Mouse (Mus musculus): ENCODE data around the gene 1700001P01Rik. TPM values are rescaled to one million over a fixed set of nuclear protein-coding genes. Genes with fewer than 3 reads are reported as not detected.

Gene 1700001P01Rik
- polyA plus RNA-seq, 1 experiment from 2014 or later, result 0.83 TPM

DNA sequence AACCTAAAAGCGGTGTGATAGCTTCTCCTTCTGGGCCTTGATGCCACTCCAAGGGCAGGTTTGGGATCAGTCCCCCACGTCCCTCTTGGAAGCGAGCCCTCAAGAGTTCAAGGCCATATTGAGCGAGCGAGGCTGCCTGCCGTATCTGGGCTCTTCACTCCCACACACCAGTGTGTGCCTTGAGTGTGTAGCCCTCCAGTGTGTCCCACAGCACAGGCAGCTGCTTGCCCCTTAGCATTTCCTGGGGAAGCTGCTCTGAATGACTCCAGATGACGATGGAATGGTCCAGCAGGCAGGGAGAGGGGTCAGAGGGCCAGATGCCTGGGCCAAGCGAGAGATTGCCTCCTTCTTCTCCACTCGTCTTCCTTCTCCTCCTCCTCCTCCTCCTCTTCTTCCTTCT is 41.2 kb upstream of the 1700001P01Rik start:
- Histone ChIP-seq H3K9me3 (no peaks in the 10 kb centered on the region), H3K27me3 (no peaks in the 10 kb centered on the region), H3K27ac (peak overlapping the region; percentile 0; the same call in 1 of the 2 replicates), H3K36me3 (peaks cover 95% of the 10 kb centered on the region), H3K4me1 (peaks cover 63% of the 10 kb centered on the region), H3K9ac (no peak overlapping the region; the same call in 1 of the 2 replicates), H3K4me3 (no peak overlapping the region), H3K4me2 (replicated peaks) (no peak overlapping the region)
- no peak for ATAC-seq (ENCODE audit: low FRiP score, low read depth)
- 43% methylated on average over 9 of the region's 9 CpGs for WGBS

DNA sequence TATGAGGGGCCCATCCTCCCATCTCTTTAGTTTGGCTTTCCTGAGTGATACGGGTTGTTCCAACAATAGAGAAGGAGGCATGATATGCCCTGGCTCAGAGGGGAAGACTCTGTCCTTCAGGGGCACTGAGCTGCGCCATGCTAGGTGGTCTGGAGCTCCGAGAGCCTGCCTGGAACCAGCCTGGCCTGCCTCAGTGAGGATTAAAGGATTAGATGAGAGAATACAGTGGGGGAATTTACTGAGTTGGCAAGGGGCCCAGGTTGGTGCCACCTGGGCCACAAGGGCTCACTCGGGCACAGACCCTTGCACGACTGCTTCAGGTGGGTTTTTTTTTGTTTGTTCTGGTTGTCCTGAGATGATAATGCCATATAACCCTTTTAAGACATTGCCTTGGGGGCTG is 40.5 kb upstream of the 1700001P01Rik start:
- H3K4me2 ChIP-seq (replicated peaks), result no peak overlapping the region
- 55% methylated on average over 5 of the region's 5 CpGs for WGBS
- H3K9me3 ChIP-seq, result no peaks in the 10 kb centered on the region
- no peak overlapping the region for H3K4me3 ChIP-seq
- no peaks in the 10 kb centered on the region for H3K27me3 ChIP-seq
- peaks cover 93% of the 10 kb centered on the region for H3K36me3 ChIP-seq
- no peak for ATAC-seq (ENCODE audit: low FRiP score, low read depth)
- peaks cover 70% of the 10 kb centered on the region for H3K4me1 ChIP-seq
- no peak overlapping the region; the same call in 1 of the 2 replicates for H3K9ac ChIP-seq
- 0 out of 2 replicates have a peak overlapping the region, but pooled peaks have one; percentile 0 for H3K27ac ChIP-seq

DNA sequence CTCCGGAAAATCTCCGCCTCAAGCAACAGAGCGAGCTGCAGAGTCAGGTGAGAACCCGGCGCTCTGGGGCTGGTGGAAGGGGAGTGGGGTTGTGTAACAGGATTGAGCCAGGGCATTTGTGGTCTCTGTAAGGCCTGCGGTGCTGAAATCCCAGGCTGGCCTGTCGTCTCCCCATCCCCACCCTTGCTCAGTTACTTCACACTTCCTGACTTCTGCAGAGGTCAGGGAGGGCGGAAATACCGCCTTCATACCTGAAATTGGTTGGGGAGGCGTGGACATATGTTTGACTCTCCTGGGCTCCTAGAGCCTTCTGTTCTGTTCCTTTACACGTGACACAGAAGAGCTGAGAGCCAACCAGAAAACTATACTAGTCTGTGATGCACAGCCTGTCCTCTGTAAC is 40.0 kb upstream of the 1700001P01Rik start:
- peaks cover 89% of the 10 kb centered on the region for H3K36me3 ChIP-seq
- WGBS, result 70% methylated on average over 11 of the region's 11 CpGs
- H3K9ac ChIP-seq, result 0 out of 2 replicates have a peak overlapping the region, but pooled peaks have one; percentile 31
- no peaks in the 10 kb centered on the region for H3K27me3 ChIP-seq
- no peak overlapping the region for H3K4me2 ChIP-seq (replicated peaks)
- no peak overlapping the region for H3K27ac ChIP-seq
- no peak overlapping the region for H3K4me3 ChIP-seq
- H3K4me1 ChIP-seq, result peaks cover 74% of the 10 kb centered on the region
- no peak for ATAC-seq (ENCODE audit: low FRiP score, low read depth)
- no peaks in the 10 kb centered on the region for H3K9me3 ChIP-seq

DNA sequence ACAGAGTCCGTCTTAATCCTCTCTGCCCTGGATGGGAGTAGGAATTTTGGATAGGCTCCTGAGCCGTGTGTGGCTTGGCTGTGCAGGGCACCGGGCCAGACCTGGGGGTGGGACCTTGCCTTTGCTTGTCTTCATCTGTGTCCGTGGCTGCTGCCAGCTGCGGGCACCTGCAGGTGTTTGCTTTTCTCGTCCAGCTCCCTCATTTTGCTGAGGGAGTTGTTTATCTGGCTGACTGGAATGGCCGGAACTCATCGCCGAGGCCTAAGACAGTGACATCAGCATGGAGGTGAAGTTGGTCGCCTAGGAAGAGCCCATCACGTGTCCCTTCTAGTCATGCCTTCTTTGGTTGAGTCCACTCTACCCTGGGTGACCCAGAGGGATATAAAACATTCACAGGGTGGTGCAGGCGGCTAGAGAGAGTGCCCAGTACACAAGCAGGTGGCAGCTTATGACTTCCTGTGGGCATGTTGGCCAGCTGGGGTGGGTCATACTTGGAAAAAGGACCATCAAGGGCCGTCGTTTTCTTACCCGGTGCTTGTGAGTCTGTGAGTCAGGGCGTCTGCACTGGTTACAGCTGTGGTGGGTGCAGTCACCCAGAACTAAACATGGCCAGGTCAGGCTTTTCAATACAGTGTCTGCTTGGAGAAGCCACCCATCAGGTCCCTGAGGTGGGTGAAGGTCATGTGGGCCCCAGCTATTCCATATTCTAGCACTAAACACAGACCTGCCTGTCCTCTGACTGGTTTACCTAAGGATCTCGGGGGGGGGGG is 38.2 kb upstream of the 1700001P01Rik start:
- H3K36me3 ChIP-seq, result peaks cover 81% of the 10 kb centered on the region
- H3K4me2 ChIP-seq (replicated peaks), result no peak overlapping the region
- H3K27me3 ChIP-seq, result no peaks in the 10 kb centered on the region
- H3K27ac ChIP-seq, result no peak overlapping the region
- no peak overlapping the region for H3K9ac ChIP-seq
- ATAC-seq (ENCODE audit: low FRiP score, low read depth), result no peak
- H3K4me1 ChIP-seq, result peaks cover 80% of the 10 kb centered on the region
- WGBS, result 86% methylated on average over 17 of the region's 17 CpGs
- no peaks in the 10 kb centered on the region for H3K9me3 ChIP-seq
- no peak overlapping the region for H3K4me3 ChIP-seq

DNA sequence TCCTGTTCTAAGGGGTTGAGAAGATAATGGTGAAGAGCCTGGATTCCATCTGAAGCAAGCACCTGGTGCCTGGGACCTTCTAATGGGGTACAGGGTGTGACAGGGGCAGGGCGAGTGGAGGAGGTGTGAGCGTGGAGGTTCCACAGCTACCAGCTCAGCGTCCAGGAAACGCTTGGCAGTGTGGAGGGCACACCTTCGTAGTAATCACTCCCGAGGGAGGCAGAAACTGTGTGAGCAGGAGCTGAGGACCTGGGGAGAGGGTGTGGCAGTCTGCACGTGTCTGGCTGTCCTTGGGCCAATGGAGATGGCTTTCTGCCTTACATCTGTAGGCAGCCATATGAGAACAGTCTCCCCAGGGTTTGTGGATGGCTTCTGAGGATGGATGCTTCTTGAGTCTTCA is 37.4 kb upstream of the 1700001P01Rik start:
- no peak overlapping the region for H3K9ac ChIP-seq
- no peak for ATAC-seq (ENCODE audit: low FRiP score, low read depth)
- no peaks in the 10 kb centered on the region for H3K9me3 ChIP-seq
- H3K27me3 ChIP-seq, result no peaks in the 10 kb centered on the region
- no peak overlapping the region for H3K4me2 ChIP-seq (replicated peaks)
- WGBS, result 54% methylated on average over 7 of the region's 7 CpGs
- peaks cover 80% of the 10 kb centered on the region for H3K4me1 ChIP-seq
- H3K36me3 ChIP-seq, result peaks cover 81% of the 10 kb centered on the region
- H3K4me3 ChIP-seq, result no peak overlapping the region
- no peak overlapping the region for H3K27ac ChIP-seq

DNA sequence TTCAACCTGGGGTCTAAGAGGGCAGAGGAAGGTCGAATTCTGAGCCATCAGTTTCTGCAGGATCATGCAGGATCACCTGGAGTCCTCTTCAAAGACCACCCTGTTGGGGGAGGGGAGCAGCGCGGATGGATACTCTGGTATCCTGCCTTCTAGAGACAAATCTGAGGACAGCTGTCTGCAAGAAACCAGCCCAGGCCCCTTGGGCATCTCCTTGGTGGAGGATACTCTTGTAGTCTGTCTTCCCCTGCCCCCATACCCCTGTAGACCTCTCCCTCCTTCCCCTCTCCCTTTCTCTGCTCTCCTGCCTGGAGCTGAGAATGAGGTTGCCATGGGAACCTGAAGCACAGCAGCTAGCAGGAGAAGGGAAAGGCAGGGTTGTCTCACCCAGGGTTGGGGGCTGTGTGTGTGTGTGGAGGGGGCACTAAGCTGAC is 36.8 kb upstream of the 1700001P01Rik start:
- Histone ChIP-seq H3K36me3 (peaks cover 80% of the 10 kb centered on the region), H3K27ac (no peak overlapping the region)
- WGBS, result 48% methylated on average over 3 of the region's 3 CpGs

DNA sequence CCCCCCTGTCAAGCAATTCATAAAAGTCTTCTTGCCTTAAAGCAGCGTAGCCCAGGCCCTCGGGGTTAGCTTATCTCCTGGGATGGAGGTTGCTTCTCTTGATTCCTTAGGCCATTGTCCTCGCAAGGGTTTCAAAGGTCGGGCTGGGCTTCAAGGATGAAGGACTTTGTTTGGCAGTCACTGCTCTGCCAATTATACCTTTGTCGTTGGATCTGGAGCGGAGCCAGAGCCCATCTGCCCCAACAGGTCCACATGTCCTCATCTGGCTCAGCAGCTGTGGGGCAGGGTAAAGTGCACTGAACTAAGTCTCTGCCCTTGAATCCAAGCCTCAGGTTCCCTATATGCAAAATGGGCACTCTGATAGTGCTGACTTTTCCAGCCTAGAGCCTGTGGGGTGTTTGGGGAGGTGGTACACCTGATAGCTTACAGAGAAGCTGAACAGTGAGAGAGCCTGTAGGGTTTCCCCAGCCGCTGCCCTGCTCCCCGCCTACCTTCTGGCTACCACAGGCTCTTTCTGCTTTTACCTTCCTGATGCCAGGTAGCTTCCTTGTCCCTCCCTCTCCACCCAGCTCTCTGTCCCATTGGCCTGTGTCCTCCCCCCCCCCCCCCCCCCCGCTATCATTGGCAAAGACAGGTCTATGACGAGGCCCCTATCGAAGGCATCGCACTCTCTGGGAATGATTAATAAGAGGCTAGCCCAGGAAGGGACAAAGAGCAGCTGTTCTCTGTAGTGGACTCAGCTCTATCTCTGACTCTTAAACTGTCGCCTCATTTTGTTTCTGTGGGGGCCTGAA is 36.0 kb upstream of the 1700001P01Rik start:
- Histone ChIP-seq H3K4me3 (no peak overlapping the region), H3K27me3 (no peaks in the 10 kb centered on the region), H3K36me3 (peaks cover 80% of the 10 kb centered on the region), H3K4me2 (replicated peaks) (no peak overlapping the region), H3K27ac (peak overlapping the region; percentile 22; the same call in 1 of the 2 replicates), H3K9me3 (no peaks in the 10 kb centered on the region), H3K4me1 (peaks cover 79% of the 10 kb centered on the region), H3K9ac (0 out of 2 replicates have a peak overlapping the region, but pooled peaks have one; percentile 8)
- no peak for ATAC-seq (ENCODE audit: low FRiP score, low read depth)
- 51% methylated on average over 12 of the region's 13 CpGs for WGBS

More for the DNA sequence above, 36.8 kb upstream of the 1700001P01Rik start:
- Histone ChIP-seq H3K4me1 (peaks cover 80% of the 10 kb centered on the region), H3K9ac (peak overlapping the region; percentile 50), H3K27me3 (no peaks in the 10 kb centered on the region), H3K9me3 (no peaks in the 10 kb centered on the region), H3K4me2 (replicated peaks) (no peak overlapping the region), H3K4me3 (no peak overlapping the region)
- no peak for ATAC-seq (ENCODE audit: low FRiP score, low read depth)

DNA sequence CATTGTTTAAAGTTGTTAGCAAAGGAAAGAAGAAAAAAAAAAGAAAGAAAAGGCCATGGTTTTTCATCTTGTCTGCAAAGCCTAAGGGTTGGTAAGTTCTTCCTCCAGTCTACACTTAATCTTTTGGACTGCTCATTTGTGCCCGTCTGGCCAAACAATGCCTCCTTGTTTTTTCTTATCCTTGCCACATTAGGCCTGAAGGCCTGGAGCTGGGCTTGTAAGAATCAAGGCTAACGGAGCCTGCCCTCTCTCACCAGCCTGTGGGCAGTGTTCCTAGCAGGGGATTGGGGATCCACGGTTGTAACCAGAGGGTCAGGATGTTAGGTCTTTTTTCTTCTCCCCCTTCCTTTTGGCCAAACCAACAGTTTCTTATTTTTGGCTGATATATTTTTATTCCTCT is 35.3 kb upstream of the 1700001P01Rik start:
- WGBS, result 41% methylated on average over 3 of the region's 3 CpGs
- H3K9me3 ChIP-seq, result no peaks in the 10 kb centered on the region
- H3K4me2 ChIP-seq (replicated peaks), result no peak overlapping the region
- H3K36me3 ChIP-seq, result peaks cover 75% of the 10 kb centered on the region
- no peaks in the 10 kb centered on the region for H3K27me3 ChIP-seq
- ATAC-seq (ENCODE audit: low FRiP score, low read depth), result no peak
- H3K4me3 ChIP-seq, result no peak overlapping the region
- H3K9ac ChIP-seq, result no peak overlapping the region
- no peak overlapping the region for H3K27ac ChIP-seq
- H3K4me1 ChIP-seq, result peaks cover 79% of the 10 kb centered on the region

DNA sequence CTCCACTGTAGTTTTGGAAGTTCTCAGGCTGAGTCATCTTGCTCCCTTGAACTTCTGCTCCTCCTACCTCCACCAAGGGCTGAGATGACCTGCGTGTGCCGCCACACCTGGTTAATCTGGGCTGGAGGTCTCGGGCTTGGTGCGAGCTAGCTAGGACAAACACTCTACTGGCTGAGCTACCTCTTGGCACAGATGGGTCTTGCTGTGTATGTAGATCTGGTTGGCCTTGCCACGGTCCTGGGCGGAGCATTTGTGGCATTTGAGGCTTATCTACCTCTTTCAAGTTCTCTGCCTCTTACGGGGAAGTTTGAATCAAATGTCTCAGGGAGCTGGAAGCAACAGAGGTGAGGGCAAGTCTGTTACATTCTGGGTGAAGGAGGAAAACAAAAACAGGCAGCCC is 34.6 kb upstream of the 1700001P01Rik start:
- Histone ChIP-seq H3K9ac (no peak overlapping the region), H3K4me3 (no peak overlapping the region), H3K9me3 (no peaks in the 10 kb centered on the region), H3K4me2 (replicated peaks) (no peak overlapping the region), H3K27ac (no peak overlapping the region), H3K36me3 (peaks cover 69% of the 10 kb centered on the region), H3K4me1 (peaks cover 79% of the 10 kb centered on the region), H3K27me3 (no peaks in the 10 kb centered on the region)
- ATAC-seq (ENCODE audit: low FRiP score, low read depth), result no peak
- 72% methylated on average over 7 of the region's 7 CpGs for WGBS

DNA sequence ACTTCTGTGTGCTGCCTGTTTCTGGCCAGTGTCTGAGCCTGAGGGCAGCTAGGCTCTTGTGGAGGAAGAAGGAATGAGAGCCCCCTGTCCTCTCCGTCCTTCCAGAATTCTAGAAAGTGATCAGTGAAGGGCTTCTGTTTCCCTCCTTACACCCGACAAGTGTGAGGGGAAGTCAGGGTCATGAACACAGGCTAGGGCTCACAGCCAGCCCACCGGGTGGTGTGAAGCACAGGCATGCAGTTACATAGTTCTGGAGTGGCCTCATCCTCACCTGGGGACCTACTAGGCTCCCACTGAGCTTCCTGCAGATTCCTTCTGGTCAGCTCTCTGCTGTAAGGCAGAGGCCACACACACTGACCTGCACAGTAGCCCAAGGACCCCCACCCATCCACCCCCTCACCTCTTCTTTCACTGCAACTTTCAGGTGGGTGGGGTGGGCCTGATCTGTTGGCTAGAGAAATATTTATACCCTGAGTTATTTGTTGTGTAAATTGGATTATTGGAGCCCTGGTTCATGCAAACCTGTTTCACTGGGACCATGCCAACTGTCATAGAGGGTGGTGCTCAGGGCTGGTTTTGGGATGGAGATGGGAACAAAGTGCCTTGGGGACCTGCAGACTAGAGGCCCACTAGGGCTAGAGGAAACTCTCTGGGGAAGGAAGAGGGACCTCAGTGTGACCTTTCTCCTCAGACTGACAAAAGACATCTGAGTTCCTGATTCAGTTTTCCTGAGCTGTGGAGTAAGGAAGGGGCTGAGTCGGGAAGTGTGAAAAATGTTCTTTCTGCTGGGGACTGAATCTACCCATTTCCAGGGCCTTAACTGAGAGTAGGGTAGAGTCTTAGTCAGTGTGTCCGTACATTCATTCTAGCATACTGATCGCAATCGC is 33.8 kb upstream of the 1700001P01Rik start:
- H3K4me2 ChIP-seq (replicated peaks), result peak overlapping the region; percentile 23
- peak overlapping the region; percentile 5; the same call in 1 of the 2 replicates for H3K9ac ChIP-seq
- no peaks in the 10 kb centered on the region for H3K27me3 ChIP-seq
- H3K4me1 ChIP-seq, result peaks cover 83% of the 10 kb centered on the region
- H3K4me3 ChIP-seq, result no peak overlapping the region
- WGBS, result 61% methylated on average over 7 of the region's 7 CpGs
- ATAC-seq (ENCODE audit: low FRiP score, low read depth), result peak; percentile 26; the same call in 1 of the 2 replicates
- peak overlapping the region; percentile 49 for H3K27ac ChIP-seq
- no peaks in the 10 kb centered on the region for H3K9me3 ChIP-seq
- peaks cover 61% of the 10 kb centered on the region for H3K36me3 ChIP-seq

DNA sequence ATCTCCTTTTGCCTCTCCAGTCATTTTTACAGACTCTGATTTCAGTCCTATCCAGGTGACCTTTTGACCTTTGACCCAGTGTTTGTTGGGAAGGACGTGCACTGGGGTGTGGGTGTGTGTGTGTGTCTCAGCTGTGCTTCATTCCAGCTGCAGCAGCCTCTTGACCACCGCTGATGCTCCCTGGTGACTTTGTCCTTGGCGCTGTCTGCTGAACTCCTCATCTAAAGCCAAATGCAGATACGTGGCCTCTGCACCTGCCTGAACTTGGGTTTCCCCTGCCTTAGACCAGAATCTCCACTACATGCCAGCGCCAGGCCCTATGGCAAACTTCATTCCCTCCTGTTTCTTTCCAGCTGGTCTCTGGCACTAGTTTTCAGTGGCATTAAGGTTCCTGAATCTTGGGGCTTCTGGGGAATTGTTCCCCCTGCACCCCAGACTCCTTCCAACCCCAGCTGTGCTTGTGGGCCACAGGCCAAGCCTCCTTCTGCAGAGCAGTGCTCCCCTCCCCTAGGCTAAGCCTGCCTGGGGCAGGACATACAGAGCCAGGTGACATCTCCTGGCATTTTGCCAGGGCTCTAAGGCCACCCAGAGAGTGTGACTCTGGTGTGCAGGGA is 33.0 kb upstream of the 1700001P01Rik start:
- Histone ChIP-seq H3K4me1 (peaks cover 91% of the 10 kb centered on the region), H3K27ac (peak overlapping the region; percentile 49), H3K36me3 (peaks cover 54% of the 10 kb centered on the region), H3K4me3 (no peak overlapping the region), H3K27me3 (no peaks in the 10 kb centered on the region), H3K4me2 (replicated peaks) (peak overlapping the region; percentile 27), H3K9ac (peak overlapping the region; percentile 5; the same call in 1 of the 2 replicates), H3K9me3 (no peaks in the 10 kb centered on the region)
- ATAC-seq (ENCODE audit: low FRiP score, low read depth), result peak; percentile 22; the same call in 1 of the 2 replicates
- 48% methylated on average over 5 of the region's 5 CpGs for WGBS

Measured in limb, embryonic 13.5 days (tissue).